8 mouse cellular contexts compared by ENCODE assay signal in the genomic region with DNA sequence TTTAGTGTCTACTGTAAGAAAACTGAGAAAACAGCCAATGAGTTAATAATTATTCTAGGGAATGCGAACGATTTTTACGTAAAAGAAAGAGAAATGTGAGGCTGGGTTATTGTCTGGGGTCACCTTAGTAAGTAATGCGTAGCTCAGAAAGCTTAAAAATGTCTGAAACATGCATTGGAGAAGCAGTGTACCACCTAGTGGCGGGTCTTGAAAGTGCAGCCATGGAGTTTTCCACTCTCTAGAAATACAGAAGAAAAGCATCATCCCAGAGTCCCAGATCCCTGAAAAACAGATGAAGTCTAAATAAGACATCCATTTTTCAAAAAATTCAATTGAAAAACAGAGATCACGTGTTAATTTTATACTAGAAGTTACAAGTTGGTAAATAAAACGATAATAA.
A peak's percentile ranks its signal among the peaks of the same experiment; 100 is the strongest.
DNase-seq lines count a peak whose midpoint lies in the region; ATAC-seq and TF ChIP-seq lines count a peak whose summit lies in the region.

No protein-coding gene starts in this region.

- peak; percentile 46 for TF ChIP-seq CTCF in lung, adult 2 months (IDR thresholded peaks at IDR 0.05; ENCODE audit: insufficient read depth, low read length)

- no peak overlapping the region for H3K4me3 ChIP-seq in lung, adult 2 months (replicated peaks; ENCODE audit: extremely low read depth, low read depth, low read length)

- TF ChIP-seq POLR2A in lung, adult 2 months (IDR thresholded peaks at IDR 0.05; ENCODE audit: borderline replicate concordance, extremely low read depth, low read depth, low read length): no peak

- no peaks in the 10 kb centered on the region for H3K4me1 ChIP-seq in lung, adult 2 months (ENCODE audit: control insufficient read depth, insufficient read depth, low read length)

- ATAC-seq in erythroblast, adult 5-6 weeks (replicated peaks; ENCODE audit: low FRiP score, poor library complexity, severe bottlenecking): peak; percentile 78

- 41% methylated on average over 7 of the region's 7 CpGs for WGBS in lung, adult 2 months

- DNase-seq in cerebellum, adult 18-20 months: peak; percentile 29 to 45
- no peak for DNase-seq in cerebellum, adult 11-12 months
- DNase-seq in B cell, adult 2 months: peak; percentile 64 to 69
- DNase-seq in adrenal gland, postnatal 36 days: peak; percentile 58 to 73
- DNase-seq in kidney, postnatal 10 days: peak; percentile 82
- peak; percentile 60 for DNase-seq in lung, adult 2 months
- DNase-seq in right cerebral cortex, postnatal 25 days: peak; percentile 19
